Mouse (Mus musculus) liver, embryonic 13.5 days (tissue): Measurements from ENCODE around the gene Msl3l2. TPM values are rescaled to one million over a fixed set of nuclear protein-coding genes. Genes with fewer than 3 reads are reported as not detected.

Source experiments
- ATAC-seq: fragments of 200-750 bp; cut with Nextera tagmentation; 2 replicates; pipeline ENCODE4 v1.8.0; 2017; ENCODE audit warnings: low read depth, mild to moderate bottlenecking, moderate number of reproducible peaks, moderate library complexity
- DNase-seq: peaks from one replicate; pipeline ENCODE4 v3.0.0; 2022
- H3K27ac ChIP-seq: fragments of 300-500 bp; sonication (generic); 2 replicates; pipeline ENCODE4 v1.5.1; 2015; ENCODE audit warnings: moderate library complexity, mild to moderate bottlenecking, inconsistent platforms
- H3K27me3 ChIP-seq: fragments of 300-500 bp; sonication (generic); 2 replicates; pipeline ENCODE4 v1.6.1; 2015; ENCODE audit warnings: mild to moderate bottlenecking, inconsistent platforms
- H3K36me3 ChIP-seq: fragments of 300-500 bp; sonication (generic); 2 replicates; pipeline ENCODE4 v1.6.1; 2015; ENCODE audit warnings: mild to moderate bottlenecking, inconsistent platforms
- H3K4me1 ChIP-seq: fragments of 300-500 bp; sonication (generic); replicated peaks from 2 replicates; pipeline ENCODE4 v1.6.1; 2015; ENCODE audit warnings: inconsistent platforms
- H3K4me2 ChIP-seq: fragments of 300-500 bp; sonication (generic); 2 replicates; pipeline ENCODE4 v1.6.1; 2015; ENCODE audit warnings: inconsistent platforms, mild to moderate bottlenecking, moderate library complexity
- H3K4me3 ChIP-seq: fragments of 300-500 bp; sonication (generic); replicated peaks from 2 replicates; pipeline ENCODE4 v1.5.1; 2015; ENCODE audit warnings: mild to moderate bottlenecking, inconsistent platforms
- H3K9ac ChIP-seq: fragments of 300-500 bp; sonication (generic); 2 replicates; pipeline ENCODE4 v1.6.1; 2015; ENCODE audit warnings: mild to moderate bottlenecking, inconsistent platforms
- H3K9me3 ChIP-seq: fragments of 300-500 bp; sonication (generic); replicated peaks from 2 replicates; pipeline ENCODE4 v1.6.1; 2016; ENCODE audit warnings: inconsistent platforms
- WGBS: fragments of 180-500 bp; shearing (Covaris S2); methylation state at CpG from one replicate; pipeline ENCODE4 v1.1.7; 2015; ENCODE audit not compliant: insufficient replicate concordance; 5-methylcytosine and 5-hydroxymethylcytosine counted together
- polyA plus RNA-seq: library from polyadenylated mRNA; unstranded; fragments of >200 nt; fragmentation: Nextera tagmentation; extraction: Ambion mirVana; gene quantifications from 2 replicates; pipeline ENCODE4 v1.2.1, GENCODE M21; 2015

Msl3l2 gene
- 0.88 and 1.1 TPM in 2 replicates for polyA plus RNA-seq

GRCm38 (mm10) chr10:56106333-56106995 is at the start of gene Msl3l2:
Gene Msl3l2 (plus strand): TSS chr10:56106917.
- 24% methylated on average over 18 of the region's 18 CpGs for WGBS

GRCm38 (mm10) chr10:56058979-56059422 is 47.7 kb upstream of the Msl3l2 start:
- Histone ChIP-seq H3K9me3 (no peaks in the 10 kb centered on the region), H3K27me3 (no peaks in the 10 kb centered on the region), H3K36me3 (no peaks in the 10 kb centered on the region), H3K4me3 (no peak overlapping the region), H3K4me1 (no peaks in the 10 kb centered on the region), H3K27ac (no peak overlapping the region), H3K9ac (no peak overlapping the region), H3K4me2 (no peak overlapping the region)
- ATAC-seq = no peak
- DNase-seq = no peak
- WGBS = 59% methylated on average over 3 of the region's 3 CpGs

More at GRCm38 (mm10) chr10:56106333-56106995, at the start of gene Msl3l2:
- peak; percentile 83 for ATAC-seq
- Histone ChIP-seq H3K4me3 (peak within 1 kb of the TSS; percentile 48), H3K27ac (no peak within 1 kb of the TSS), H3K9me3 (no peaks in the 10 kb centered on the region), H3K27me3 (no peaks in the 10 kb centered on the region), H3K4me1 (peaks cover 4% of the 10 kb centered on the region; the same call in 1 of the 2 replicates), H3K9ac (peak within 1 kb of the TSS; percentile 59), H3K4me2 (peak within 1 kb of the TSS; percentile 62), H3K36me3 (no peaks in the 10 kb centered on the region)
- peak; percentile 54 for DNase-seq

GRCm38 (mm10) chr10:56061238-56061830 is 45.4 kb upstream of the Msl3l2 start:
- Histone ChIP-seq H3K9ac (no peak overlapping the region), H3K9me3 (no peaks in the 10 kb centered on the region), H3K27me3 (no peaks in the 10 kb centered on the region), H3K27ac (no peak overlapping the region), H3K4me2 (no peak overlapping the region), H3K36me3 (no peaks in the 10 kb centered on the region), H3K4me1 (no peaks in the 10 kb centered on the region), H3K4me3 (no peak overlapping the region)
- WGBS = 54% methylated on average over 2 of the region's 2 CpGs
- DNase-seq (no peak), ATAC-seq (no peak)

GRCm38 (mm10) chr10:56062746-56063145 is 44.0 kb upstream of the Msl3l2 start:
- Histone ChIP-seq H3K9ac (no peak overlapping the region), H3K36me3 (no peaks in the 10 kb centered on the region), H3K27me3 (no peaks in the 10 kb centered on the region), H3K4me1 (no peaks in the 10 kb centered on the region), H3K27ac (no peak overlapping the region), H3K4me3 (no peak overlapping the region), H3K4me2 (no peak overlapping the region), H3K9me3 (no peaks in the 10 kb centered on the region)
- WGBS = 72% methylated on average over 2 of the region's 2 CpGs
- ATAC-seq = no peak
- no peak for DNase-seq

- ATAC-seq = no peak
- DNase-seq = no peak
- no peak overlapping the region for H3K27ac ChIP-seq
- no peaks in the 10 kb centered on the region for H3K27me3 ChIP-seq
- H3K4me2 ChIP-seq = no peak overlapping the region
- H3K36me3 ChIP-seq = no peaks in the 10 kb centered on the region
- H3K4me1 ChIP-seq = no peaks in the 10 kb centered on the region
- WGBS = 63% methylated on average over 4 of the region's 4 CpGs
- no peak overlapping the region for H3K9ac ChIP-seq
- H3K4me3 ChIP-seq = no peak overlapping the region
- no peaks in the 10 kb centered on the region for H3K9me3 ChIP-seq
Measured at GRCm38 (mm10) chr10:56089714-56090113, 17.0 kb upstream of the Msl3l2 start.

- H3K9ac ChIP-seq = no peak overlapping the region
- no peaks in the 10 kb centered on the region for H3K9me3 ChIP-seq
- no peak for ATAC-seq
- H3K36me3 ChIP-seq = no peaks in the 10 kb centered on the region
- H3K27me3 ChIP-seq = no peaks in the 10 kb centered on the region
- H3K4me3 ChIP-seq = no peak overlapping the region
- DNase-seq = no peak
- no peak overlapping the region for H3K27ac ChIP-seq
- 76% methylated on average over 5 of the region's 5 CpGs for WGBS
- H3K4me1 ChIP-seq = no peaks in the 10 kb centered on the region
- no peak overlapping the region for H3K4me2 ChIP-seq
Measured at GRCm38 (mm10) chr10:56094586-56094985, 12.1 kb upstream of the Msl3l2 start.

- H3K4me3 ChIP-seq = no peak overlapping the region
- H3K9ac ChIP-seq = no peak overlapping the region
- no peaks in the 10 kb centered on the region for H3K36me3 ChIP-seq
- H3K4me2 ChIP-seq = no peak overlapping the region
- no peak for ATAC-seq
- DNase-seq = no peak
- H3K9me3 ChIP-seq = no peaks in the 10 kb centered on the region
- H3K4me1 ChIP-seq = no peaks in the 10 kb centered on the region
- H3K27ac ChIP-seq = no peak overlapping the region
- no peaks in the 10 kb centered on the region for H3K27me3 ChIP-seq
Measured at GRCm38 (mm10) chr10:56096757-56097156, 10.0 kb upstream of the Msl3l2 start.

- no peaks in the 10 kb centered on the region for H3K9me3 ChIP-seq
- H3K4me2 ChIP-seq = no peak overlapping the region
- 66% methylated on average over 3 of the region's 3 CpGs for WGBS
- no peak overlapping the region for H3K4me3 ChIP-seq
- no peak for DNase-seq
- H3K4me1 ChIP-seq = no peaks in the 10 kb centered on the region
- no peak overlapping the region for H3K9ac ChIP-seq
- ATAC-seq = no peak
- no peak overlapping the region for H3K27ac ChIP-seq
- no peaks in the 10 kb centered on the region for H3K27me3 ChIP-seq
- no peaks in the 10 kb centered on the region for H3K36me3 ChIP-seq
Measured at GRCm38 (mm10) chr10:56099126-56099525, 7.6 kb upstream of the Msl3l2 start.

GRCm38 (mm10) chr10:56099641-56100310 is 6.9 kb upstream of the Msl3l2 start:
- DNase-seq = no peak
- no peaks in the 10 kb centered on the region for H3K27me3 ChIP-seq
- H3K4me1 ChIP-seq = no peaks in the 10 kb centered on the region
- no peak overlapping the region for H3K4me2 ChIP-seq
- no peaks in the 10 kb centered on the region for H3K36me3 ChIP-seq
- ATAC-seq = no peak
- WGBS = 59% methylated on average over 3 of the region's 3 CpGs
- H3K9me3 ChIP-seq = no peaks in the 10 kb centered on the region
- H3K27ac ChIP-seq = no peak overlapping the region
- no peak overlapping the region for H3K9ac ChIP-seq
- H3K4me3 ChIP-seq = no peak overlapping the region

- H3K9me3 ChIP-seq = no peaks in the 10 kb centered on the region
- WGBS = 24% methylated on average over 1 of the region's 1 CpGs
- H3K9ac ChIP-seq = peak overlapping the region; percentile 59
- no peak overlapping the region for H3K27ac ChIP-seq
- H3K36me3 ChIP-seq = no peaks in the 10 kb centered on the region
- peak overlapping the region; percentile 48 for H3K4me3 ChIP-seq
- H3K4me1 ChIP-seq = peaks cover 4% of the 10 kb centered on the region; the same call in 1 of the 2 replicates
- H3K4me2 ChIP-seq = peak overlapping the region; percentile 62
- H3K27me3 ChIP-seq = no peaks in the 10 kb centered on the region
- ATAC-seq = peak; percentile 36; the same call in 1 of the 2 replicates
- DNase-seq = no peak
Measured at GRCm38 (mm10) chr10:56106996-56107334, 248 bp downstream of the Msl3l2 start.

- Histone ChIP-seq H3K9ac (peak overlapping the region; percentile 59), H3K9me3 (no peaks in the 10 kb centered on the region), H3K4me2 (peak overlapping the region; percentile 70), H3K27ac (no peak overlapping the region), H3K4me1 (peaks cover 6% of the 10 kb centered on the region), H3K27me3 (no peaks in the 10 kb centered on the region), H3K36me3 (no peaks in the 10 kb centered on the region), H3K4me3 (peak overlapping the region; percentile 59)
- ATAC-seq (peak; percentile 79), DNase-seq (peak; percentile 9)
- WGBS = under 1% methylated on average over 50 of the region's 50 CpGs
Measured at GRCm38 (mm10) chr10:56114951-56115635, 8.4 kb downstream of the Msl3l2 start.
